Mouse (Mus musculus): Measurements from ENCODE around the gene Stk38. TPM values are rescaled to one million over a fixed set of nuclear protein-coding genes. Genes with fewer than 3 reads are reported as not detected.
A peak's percentile ranks its signal among the peaks of the same experiment; 100 is the strongest.

The Stk38 gene
- polyA plus RNA-seq (2012; rRNA removed): 105 and 111 TPM in 2 replicates

DNA sequence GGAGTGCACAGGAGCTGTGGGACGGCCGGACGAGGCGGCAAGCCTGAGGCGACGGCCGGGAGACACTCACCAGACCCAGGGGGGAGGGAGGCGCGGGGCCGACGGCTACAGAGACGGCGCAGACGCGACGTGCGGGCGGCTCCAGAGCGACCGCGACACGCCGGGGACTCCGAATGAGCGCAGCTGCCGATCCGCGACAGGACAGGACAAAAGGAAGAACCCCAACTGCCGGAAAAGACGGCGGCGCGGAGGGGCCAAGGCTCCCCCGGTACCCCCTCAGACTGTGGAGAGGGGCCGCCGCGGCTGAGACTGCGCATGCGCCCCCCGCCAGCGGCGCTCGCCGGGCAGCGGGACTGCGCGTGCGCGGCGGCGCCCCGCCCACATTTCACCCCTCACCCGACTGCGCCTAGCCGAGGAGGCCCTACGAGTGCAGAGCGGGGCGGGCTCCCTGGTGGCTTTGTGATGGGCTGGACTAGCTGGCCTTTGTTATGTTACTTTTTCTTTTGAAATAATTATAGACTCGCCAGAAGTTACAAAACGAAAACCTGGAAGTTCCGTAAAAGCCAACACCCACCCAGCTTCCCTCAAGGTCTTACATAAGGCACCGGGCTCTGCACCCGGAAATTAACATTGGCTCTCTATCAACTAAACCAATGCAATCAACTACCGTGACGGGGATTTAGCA lies at the start of gene Stk38:
Gene Stk38 (minus strand): TSS at position 355 of the 685 bp plus-strand sequence.
- no peak for TF ChIP-seq CTCF (IDR thresholded peaks at IDR 0.05; ENCODE audit: insufficient read depth, low read length)
- peak; percentile 85; the same call in 1 of the 2 replicates for TF ChIP-seq POLR2A (IDR thresholded peaks at IDR 0.05; ENCODE audit: borderline replicate concordance, extremely low read depth, low read depth, low read length)
- under 1% methylated on average over 62 of the region's 65 CpGs for WGBS
- Histone ChIP-seq H3K4me3 (replicated peaks; ENCODE audit: extremely low read depth, low read depth, low read length) (peak within 1 kb of the TSS; percentile 95), H3K4me1 (ENCODE audit: control insufficient read depth, insufficient read depth, low read length) (peaks cover 5% of the 10 kb centered on the region)
- peak; percentile 96 for DNase-seq

DNA sequence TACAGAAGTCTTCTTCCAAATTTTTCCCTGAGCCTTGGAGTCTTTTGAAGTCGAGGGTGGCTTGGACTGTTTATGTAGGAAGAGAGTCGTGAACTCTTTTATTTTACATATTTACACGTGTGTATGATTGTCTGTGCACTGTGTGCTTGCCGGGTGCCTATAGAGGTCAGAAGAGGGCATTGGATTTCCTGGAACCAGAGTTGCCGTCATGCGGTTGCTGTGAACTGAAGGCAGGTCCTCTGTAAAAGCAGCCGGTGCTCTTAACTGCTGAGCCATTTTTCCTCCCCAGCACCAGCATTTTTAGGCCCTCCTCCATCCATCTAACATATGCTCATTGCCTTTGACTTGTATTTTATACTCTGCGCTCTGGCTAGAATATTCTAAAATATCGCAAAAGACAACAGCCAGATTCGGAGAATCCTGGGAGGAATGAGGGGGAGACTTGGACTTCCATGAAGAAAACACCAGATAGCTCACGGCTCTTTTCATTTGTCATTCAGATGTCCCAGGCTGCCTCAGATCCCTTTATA lies 49.6 kb upstream of the Stk38 start:
- no peak overlapping the region for H3K4me3 ChIP-seq (replicated peaks; ENCODE audit: extremely low read depth, low read depth, low read length)
- TF ChIP-seq CTCF (IDR thresholded peaks at IDR 0.05; ENCODE audit: insufficient read depth, low read length) (no peak), POLR2A (IDR thresholded peaks at IDR 0.05; ENCODE audit: borderline replicate concordance, extremely low read depth, low read depth, low read length) (no peak)
- peaks cover 6% of the 10 kb centered on the region; the same call in 1 of the 2 replicates for H3K4me1 ChIP-seq (ENCODE audit: control insufficient read depth, insufficient read depth, low read length)
- 79% methylated on average over 11 of the region's 11 CpGs for WGBS
- DNase-seq: no peak

DNA sequence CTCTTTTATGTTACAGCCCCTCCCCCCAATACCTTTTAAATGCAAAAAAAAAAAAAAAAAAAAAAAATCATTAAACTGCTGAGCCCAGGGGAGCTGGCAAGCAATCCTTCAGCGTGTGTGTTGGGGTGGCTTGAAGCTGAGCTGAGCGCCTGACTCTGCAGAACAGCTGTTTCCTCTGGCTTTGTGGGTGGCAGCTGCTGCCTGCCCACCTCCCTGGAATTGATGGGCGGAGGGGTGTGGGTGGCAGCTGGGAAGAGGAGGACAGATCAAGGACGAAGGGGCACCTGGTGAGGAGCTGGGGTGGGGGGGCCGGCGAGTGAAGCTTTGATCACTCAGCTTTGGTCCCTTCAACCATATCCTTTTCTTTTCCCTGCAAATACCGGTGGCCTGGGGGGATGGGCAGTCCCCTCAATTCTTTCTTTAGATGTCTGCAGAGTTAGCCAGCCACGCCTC lies 48.9 kb upstream of the Stk38 start:
- Histone ChIP-seq H3K4me1 (ENCODE audit: control insufficient read depth, insufficient read depth, low read length) (peaks cover 6% of the 10 kb centered on the region; the same call in 1 of the 2 replicates), H3K4me3 (replicated peaks; ENCODE audit: extremely low read depth, low read depth, low read length) (no peak overlapping the region)
- DNase-seq: no peak
- TF ChIP-seq CTCF (IDR thresholded peaks at IDR 0.05; ENCODE audit: insufficient read depth, low read length): no peak
- no peak for TF ChIP-seq POLR2A (IDR thresholded peaks at IDR 0.05; ENCODE audit: borderline replicate concordance, extremely low read depth, low read depth, low read length)
- WGBS: 32% methylated on average over 8 of the region's 8 CpGs

DNA sequence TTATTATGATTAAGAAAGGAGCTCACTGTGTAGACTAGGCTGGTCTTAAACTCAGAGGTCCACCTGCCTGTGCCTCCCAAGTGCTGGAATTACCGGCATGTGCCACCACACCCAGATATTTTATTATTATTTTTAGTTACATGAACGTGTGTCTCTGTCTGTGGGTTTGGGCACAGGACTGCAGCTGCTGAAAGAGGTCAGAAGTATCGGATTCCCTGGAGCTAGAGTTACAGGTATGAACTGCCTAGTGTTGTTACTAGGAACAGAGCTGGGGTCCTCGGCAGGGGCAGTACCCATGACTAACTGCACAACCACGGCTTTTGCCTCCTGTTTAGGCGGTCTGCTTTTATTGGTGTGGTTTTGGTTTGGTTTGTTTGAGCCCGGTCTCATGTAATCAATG lies 48.4 kb upstream of the Stk38 start:
- 43% methylated on average over 7 of the region's 7 CpGs for WGBS

DNA sequence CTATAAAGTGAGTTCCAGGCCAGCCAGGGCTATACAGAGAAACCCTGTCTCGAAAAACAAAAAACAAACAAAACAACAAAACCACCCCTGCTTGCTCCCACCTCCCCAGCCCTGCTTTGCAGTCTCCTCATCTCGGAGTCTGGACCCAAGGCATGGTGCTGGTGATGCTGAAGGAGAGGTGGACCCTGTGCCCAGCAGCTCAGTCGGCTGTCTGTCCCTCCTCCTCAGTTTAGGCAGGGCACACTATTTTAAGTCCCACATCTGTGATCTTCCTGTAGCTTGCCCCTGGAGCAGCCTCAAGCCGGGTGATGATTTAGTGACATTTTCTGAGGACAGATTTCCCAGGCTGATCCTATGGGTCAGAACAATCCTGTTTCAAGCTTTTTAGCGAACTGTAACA lies 47.8 kb upstream of the Stk38 start:
- TF ChIP-seq POLR2A (IDR thresholded peaks at IDR 0.05; ENCODE audit: borderline replicate concordance, extremely low read depth, low read depth, low read length) (no peak), CTCF (IDR thresholded peaks at IDR 0.05; ENCODE audit: insufficient read depth, low read length) (no peak)

More for the DNA sequence above, 48.4 kb upstream of the Stk38 start:
- H3K4me3 ChIP-seq (replicated peaks; ENCODE audit: extremely low read depth, low read depth, low read length): no peak overlapping the region
- no peak for DNase-seq
- H3K4me1 ChIP-seq (ENCODE audit: control insufficient read depth, insufficient read depth, low read length): peaks cover 6% of the 10 kb centered on the region; the same call in 1 of the 2 replicates
- TF ChIP-seq CTCF (IDR thresholded peaks at IDR 0.05; ENCODE audit: insufficient read depth, low read length): no peak
- no peak for TF ChIP-seq POLR2A (IDR thresholded peaks at IDR 0.05; ENCODE audit: borderline replicate concordance, extremely low read depth, low read depth, low read length)

DNA sequence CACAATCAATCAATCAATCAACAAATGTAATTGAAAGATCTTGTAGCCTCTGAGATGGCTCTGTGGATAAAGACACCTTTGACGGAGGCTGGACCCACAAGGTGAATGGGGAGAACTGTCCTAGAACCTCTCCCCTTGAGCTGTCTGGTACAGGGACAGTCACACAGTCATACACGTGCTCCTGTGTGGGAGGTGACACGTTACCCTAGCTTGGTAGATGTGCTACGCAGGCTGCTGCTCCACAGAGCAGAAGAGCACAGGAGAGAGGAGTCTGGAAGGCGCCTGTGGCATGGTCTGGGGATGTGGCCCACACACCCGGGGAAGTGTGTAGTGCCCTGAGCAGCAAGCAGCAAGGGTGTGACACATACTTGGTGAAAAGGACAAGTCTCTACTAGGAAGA lies 46.6 kb upstream of the Stk38 start:
- Histone ChIP-seq H3K4me1 (ENCODE audit: control insufficient read depth, insufficient read depth, low read length) (peaks cover 9% of the 10 kb centered on the region), H3K4me3 (replicated peaks; ENCODE audit: extremely low read depth, low read depth, low read length) (no peak overlapping the region)
- DNase-seq: no peak
- TF ChIP-seq CTCF (IDR thresholded peaks at IDR 0.05; ENCODE audit: insufficient read depth, low read length) (no peak), POLR2A (IDR thresholded peaks at IDR 0.05; ENCODE audit: borderline replicate concordance, extremely low read depth, low read depth, low read length) (no peak)
- 74% methylated on average over 6 of the region's 6 CpGs for WGBS

More for the DNA sequence above, 47.8 kb upstream of the Stk38 start:
- 82% methylated on average over 5 of the region's 5 CpGs for WGBS
- no peak for DNase-seq
- peaks cover 7% of the 10 kb centered on the region for H3K4me1 ChIP-seq (ENCODE audit: control insufficient read depth, insufficient read depth, low read length)
- no peak overlapping the region for H3K4me3 ChIP-seq (replicated peaks; ENCODE audit: extremely low read depth, low read depth, low read length)

DNA sequence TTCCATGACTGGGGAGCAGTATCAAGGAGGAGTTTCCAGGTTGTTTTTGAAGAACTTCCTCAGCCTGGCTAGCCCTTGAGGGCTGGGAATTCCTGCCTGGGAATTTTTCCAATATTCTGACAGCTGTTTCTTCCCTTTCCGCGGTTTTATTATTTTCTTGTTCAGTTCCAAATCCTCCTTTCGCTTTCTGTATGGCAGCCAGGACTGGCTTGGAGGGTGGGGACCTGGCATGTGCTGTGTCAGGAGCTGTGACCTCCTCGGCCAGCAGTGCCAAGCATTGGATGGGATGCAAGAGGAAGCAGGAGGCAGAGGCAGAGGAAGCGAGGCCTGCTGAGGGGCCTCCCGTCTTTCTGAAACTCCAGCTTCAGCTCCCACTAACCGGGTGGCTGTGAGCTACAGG lies 46.0 kb upstream of the Stk38 start:
- WGBS: 6% methylated on average over 7 of the region's 7 CpGs
- Histone ChIP-seq H3K4me3 (replicated peaks; ENCODE audit: extremely low read depth, low read depth, low read length) (no peak overlapping the region), H3K4me1 (ENCODE audit: control insufficient read depth, insufficient read depth, low read length) (peaks cover 11% of the 10 kb centered on the region)
- peak; percentile 55 for DNase-seq
- TF ChIP-seq CTCF (IDR thresholded peaks at IDR 0.05; ENCODE audit: insufficient read depth, low read length) (no peak), POLR2A (IDR thresholded peaks at IDR 0.05; ENCODE audit: borderline replicate concordance, extremely low read depth, low read depth, low read length) (0 out of 2 replicates have a peak, but pooled peaks have one; percentile 4)

DNA sequence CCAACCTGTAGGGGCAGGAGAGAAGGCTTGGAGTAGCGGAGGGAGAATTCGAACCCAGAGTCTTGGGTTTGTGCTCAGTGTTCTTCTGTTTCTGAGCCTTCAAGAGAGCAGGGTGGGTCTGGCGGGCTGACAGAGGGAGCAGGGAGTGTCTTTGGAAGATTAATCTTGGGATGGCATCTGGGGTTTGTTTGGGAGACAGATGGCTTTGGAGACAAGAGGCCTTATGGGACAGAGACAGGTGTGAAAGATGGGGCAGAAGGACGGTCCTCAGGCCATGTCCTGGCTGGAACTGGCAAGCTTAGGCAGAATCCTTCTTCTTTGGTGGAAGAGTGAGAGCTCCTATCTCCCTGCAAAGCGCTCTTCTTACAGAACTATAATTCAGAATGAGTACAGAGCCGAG lies 45.3 kb upstream of the Stk38 start:
- Histone ChIP-seq H3K4me1 (ENCODE audit: control insufficient read depth, insufficient read depth, low read length) (peaks cover 11% of the 10 kb centered on the region), H3K4me3 (replicated peaks; ENCODE audit: extremely low read depth, low read depth, low read length) (no peak overlapping the region)
- 87% methylated on average over 6 of the region's 6 CpGs for WGBS
- DNase-seq: no peak
- no peak for TF ChIP-seq POLR2A (IDR thresholded peaks at IDR 0.05; ENCODE audit: borderline replicate concordance, extremely low read depth, low read depth, low read length)
- TF ChIP-seq CTCF (IDR thresholded peaks at IDR 0.05; ENCODE audit: insufficient read depth, low read length): no peak

DNA sequence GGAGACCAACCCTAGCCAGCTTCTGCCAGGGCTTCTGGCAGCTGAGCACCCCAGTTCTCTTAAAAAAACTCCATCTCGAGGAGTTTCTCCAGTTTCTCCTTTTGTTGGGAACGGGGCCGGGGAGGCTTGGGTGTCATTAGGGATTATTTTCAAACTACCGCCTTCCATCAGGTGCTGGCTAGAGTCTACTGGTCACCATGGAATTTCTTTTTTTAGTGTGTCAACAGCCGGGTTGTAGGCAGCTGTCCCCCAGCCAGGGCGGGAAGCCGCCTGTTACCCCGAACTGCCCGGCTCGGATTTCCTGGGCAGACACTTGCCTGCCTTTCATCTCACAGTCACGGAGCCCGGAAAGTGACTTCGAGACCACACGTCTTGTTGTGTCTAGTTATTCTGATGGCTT lies 43.0 kb upstream of the Stk38 start:
- Histone ChIP-seq H3K4me1 (ENCODE audit: control insufficient read depth, insufficient read depth, low read length) (peaks cover 15% of the 10 kb centered on the region), H3K4me3 (replicated peaks; ENCODE audit: extremely low read depth, low read depth, low read length) (no peak overlapping the region)
- DNase-seq: no peak
- no peak for TF ChIP-seq POLR2A (IDR thresholded peaks at IDR 0.05; ENCODE audit: borderline replicate concordance, extremely low read depth, low read depth, low read length)
- no peak for TF ChIP-seq CTCF (IDR thresholded peaks at IDR 0.05; ENCODE audit: insufficient read depth, low read length)
- 22% methylated on average over 14 of the region's 14 CpGs for WGBS

DNA sequence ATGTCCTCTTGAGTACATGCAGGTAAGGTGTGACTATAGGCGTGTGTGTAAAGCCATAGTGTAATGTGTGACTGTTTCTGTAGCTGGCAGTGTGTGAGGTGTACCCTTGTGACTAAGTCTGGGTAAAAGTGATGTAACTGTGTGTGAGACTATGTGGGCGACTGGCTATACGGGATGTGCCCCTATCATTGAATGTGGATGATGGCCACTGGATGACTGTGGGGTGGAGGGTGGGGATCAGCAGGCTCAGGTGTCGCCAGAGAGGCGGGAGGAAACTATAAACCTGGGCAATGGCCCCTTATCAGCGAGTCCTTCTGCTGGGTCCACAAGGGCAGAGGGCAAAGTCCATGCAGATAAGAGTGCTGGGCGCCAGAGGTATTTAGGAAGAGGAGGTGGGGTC lies 42.1 kb upstream of the Stk38 start:
- peaks cover 15% of the 10 kb centered on the region for H3K4me1 ChIP-seq (ENCODE audit: control insufficient read depth, insufficient read depth, low read length)
- DNase-seq: no peak
- no peak overlapping the region for H3K4me3 ChIP-seq (replicated peaks; ENCODE audit: extremely low read depth, low read depth, low read length)
- 81% methylated on average over 7 of the region's 7 CpGs for WGBS
- TF ChIP-seq POLR2A (IDR thresholded peaks at IDR 0.05; ENCODE audit: borderline replicate concordance, extremely low read depth, low read depth, low read length) (no peak), CTCF (IDR thresholded peaks at IDR 0.05; ENCODE audit: insufficient read depth, low read length) (no peak)
